Mouse (Mus musculus): ENCODE data around the gene Klhdc4. TPM values are rescaled to one million over a fixed set of nuclear protein-coding genes. Genes with fewer than 3 reads are reported as not detected.

Klhdc4 gene
- 10 to 100 TPM; 33.2 to 38.3 TPM for total RNA-seq (2021)
- long read RNA-seq, experiment 1, transcript Klhdc4-201 (12 exons, 2,078 nt): major isoform, 19 of 32 reads
- long read RNA-seq, experiment 1, partial matches to known transcripts: 3 of 32 reads
- long read RNA-seq, experiment 1, other reads (novel, unspliced or antisense): 9 of 32 reads
- long read RNA-seq, experiment 2, transcript Klhdc4-201 (12 exons, 2,078 nt): major isoform, 9 of 22 reads
- long read RNA-seq, experiment 2, partial matches to known transcripts: 3 of 22 reads
- long read RNA-seq, experiment 2, other reads (novel, unspliced or antisense): 10 of 22 reads

GRCm38 (mm10) chr8:121829048-121829776, at the start of gene Klhdc4:
Gene Klhdc4 (minus strand): TSS chr8:121829569.
- DNase-seq (ENCODE audit: extremely low spot score in 1 of 2, low spot score in 2 of 2): peak; percentile 89 to 92
- Histone ChIP-seq H3K4me3 (peak within 1 kb of the TSS; percentile 99), H3K27ac (peak within 1 kb of the TSS; percentile 94)
- intact Hi-C loops (cut with DNase I): no loop called here
- TF ChIP-seq CTCF (IDR thresholded peaks at IDR 0.05): no peak

DNA sequence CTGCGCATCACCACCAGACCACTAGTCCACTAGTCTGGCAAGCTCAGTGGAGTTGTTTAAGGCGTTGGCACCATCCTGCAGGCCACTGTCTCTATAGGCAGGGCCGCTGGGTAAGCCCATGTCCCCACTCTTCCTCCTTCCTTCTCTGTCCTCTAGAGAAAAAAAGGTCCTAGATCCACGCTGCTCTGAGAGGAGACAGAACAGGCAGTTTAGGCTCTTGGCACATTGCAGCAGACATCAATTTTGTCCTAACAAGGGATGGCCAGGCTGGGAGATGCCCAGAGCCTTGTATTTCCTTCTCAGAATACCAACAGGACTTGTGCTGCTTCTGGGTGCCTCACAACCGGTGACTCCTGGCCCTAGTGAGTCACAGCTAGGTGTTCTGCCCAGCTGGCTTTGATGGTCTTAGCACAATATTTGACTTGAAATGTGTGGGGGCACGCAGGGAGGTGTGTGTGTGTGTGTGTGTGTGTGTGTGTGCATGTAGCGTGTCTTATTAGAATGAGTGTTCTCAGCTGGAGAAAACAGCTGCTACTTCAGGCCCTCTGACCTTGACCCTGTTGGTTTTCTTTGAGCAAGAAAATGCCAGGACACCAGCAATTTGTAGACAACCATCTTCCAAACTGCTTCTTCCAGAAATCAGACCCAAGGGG, 48.6 kb upstream of the Klhdc4 start:
- no peak for DNase-seq (ENCODE audit: extremely low spot score in 1 of 2, low spot score in 2 of 2)
- intact Hi-C loops (cut with DNase I): no loop called here
- no peak overlapping the region for H3K4me3 ChIP-seq
- TF ChIP-seq CTCF (IDR thresholded peaks at IDR 0.05): no peak
- H3K27ac ChIP-seq: no peak overlapping the region

- no peak overlapping the region for H3K4me3 ChIP-seq
- no peak overlapping the region for H3K27ac ChIP-seq
- intact Hi-C loops (cut with DNase I): no loop called here
- DNase-seq (ENCODE audit: extremely low spot score in 1 of 2, low spot score in 2 of 2): no peak
- TF ChIP-seq CTCF (IDR thresholded peaks at IDR 0.05): no peak
Measured at GRCm38 (mm10) chr8:121877212-121877611, 47.8 kb upstream of the Klhdc4 start.

DNA sequence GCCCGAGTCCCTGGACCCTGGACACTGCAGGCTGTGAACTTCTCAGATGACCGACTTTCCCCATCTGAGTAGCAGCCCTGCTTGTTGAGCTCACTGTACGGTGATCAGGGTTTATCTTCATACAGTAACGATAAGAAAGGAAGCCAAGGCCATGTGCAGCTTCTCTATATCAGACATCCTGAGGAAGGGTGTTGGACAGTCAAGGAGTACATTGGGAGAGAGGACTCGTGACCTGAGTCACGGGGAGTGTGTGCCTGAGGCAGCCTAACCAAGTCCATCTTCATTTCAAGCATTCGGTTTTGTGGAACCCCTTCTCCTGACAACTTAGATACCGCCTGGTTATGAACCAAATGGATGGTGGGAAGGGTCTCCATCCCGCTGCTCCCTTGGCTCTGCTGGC, 46.1 kb upstream of the Klhdc4 start:
- Histone ChIP-seq H3K27ac (peak overlapping the region; percentile 54; the same call in 1 of the 2 replicates), H3K4me3 (no peak overlapping the region)
- no peak for TF ChIP-seq CTCF (IDR thresholded peaks at IDR 0.05)
- intact Hi-C loops (cut with DNase I): no loop called here
- DNase-seq (ENCODE audit: extremely low spot score in 1 of 2, low spot score in 2 of 2): no peak

GRCm38 (mm10) chr8:121875045-121875444, 45.7 kb upstream of the Klhdc4 start:
- no peak for TF ChIP-seq CTCF (IDR thresholded peaks at IDR 0.05)
- intact Hi-C loops (cut with DNase I): no loop called here
- no peak overlapping the region for H3K4me3 ChIP-seq
- DNase-seq (ENCODE audit: extremely low spot score in 1 of 2, low spot score in 2 of 2): no peak
- peak overlapping the region; percentile 67; the same call in 1 of the 2 replicates for H3K27ac ChIP-seq

- Histone ChIP-seq H3K4me3 (no peak overlapping the region), H3K27ac (no peak overlapping the region)
- peak; percentile 56 for TF ChIP-seq CTCF (IDR thresholded peaks at IDR 0.05)
- intact Hi-C loops (cut with DNase I): loop anchor here (1.0 kb wide), 1 partner anchor 33 kb away; the partner anchor contains the start of gene Slc7a5
- no peak for DNase-seq (ENCODE audit: extremely low spot score in 1 of 2, low spot score in 2 of 2)
Measured at GRCm38 (mm10) chr8:121874031-121874430, 44.7 kb upstream of the Klhdc4 start.

DNA sequence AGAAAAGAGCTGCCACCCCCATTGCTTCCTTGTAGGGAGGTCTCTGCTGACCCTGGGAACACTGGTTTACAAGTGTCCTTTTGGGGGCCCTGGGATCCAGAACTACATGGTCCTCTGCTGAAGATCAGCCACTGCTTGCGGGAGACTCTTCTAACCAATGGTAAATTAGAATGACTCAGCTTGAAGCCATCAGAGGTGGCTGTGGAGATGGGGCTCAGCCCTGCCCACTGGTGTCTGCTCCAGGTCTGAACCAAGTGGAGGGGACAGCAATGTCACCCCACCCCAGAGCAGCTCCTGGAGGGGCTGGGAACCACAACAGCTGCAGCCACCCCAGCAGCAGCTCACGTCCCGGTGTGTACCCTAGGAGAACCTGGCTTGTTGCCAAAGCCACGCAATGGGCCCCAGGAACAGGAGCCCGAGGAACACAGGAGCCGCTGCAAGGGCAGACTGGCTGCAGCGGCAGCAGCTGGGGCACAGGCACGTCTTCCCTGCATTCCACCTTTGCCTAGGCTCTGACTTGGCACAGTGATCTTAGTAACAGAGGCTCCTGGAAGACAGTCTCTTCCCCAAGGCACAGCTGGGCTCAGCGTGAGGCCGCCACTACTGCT, 42.6 kb upstream of the Klhdc4 start:
- Histone ChIP-seq H3K4me3 (no peak overlapping the region), H3K27ac (no peak overlapping the region)
- DNase-seq (ENCODE audit: extremely low spot score in 1 of 2, low spot score in 2 of 2): no peak
- no peak for TF ChIP-seq CTCF (IDR thresholded peaks at IDR 0.05)
- intact Hi-C loops (cut with DNase I): no loop called here

DNA sequence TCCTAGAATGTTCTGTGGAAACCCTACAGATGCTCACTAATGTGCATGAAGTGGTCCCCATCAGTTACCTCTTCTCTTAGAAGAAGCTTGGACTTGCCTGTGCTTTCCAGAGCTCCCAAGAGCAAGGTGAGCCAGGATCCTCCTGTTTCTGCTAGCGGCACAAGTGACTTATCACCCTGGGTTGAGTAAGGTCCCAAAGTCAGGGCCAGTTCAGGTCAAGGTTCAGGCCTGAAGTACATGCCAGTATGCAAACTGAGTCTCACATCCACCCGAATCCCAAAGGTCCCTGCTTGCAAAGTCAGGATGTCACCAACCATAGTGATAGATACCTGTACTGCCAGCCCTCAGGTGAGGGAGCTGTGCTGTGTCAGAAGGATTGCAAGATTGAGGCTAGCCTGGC, 40.8 kb upstream of the Klhdc4 start:
- H3K27ac ChIP-seq: no peak overlapping the region
- intact Hi-C loops (cut with DNase I): no loop called here
- TF ChIP-seq CTCF (IDR thresholded peaks at IDR 0.05): no peak
- no peak for DNase-seq (ENCODE audit: extremely low spot score in 1 of 2, low spot score in 2 of 2)
- no peak overlapping the region for H3K4me3 ChIP-seq

GRCm38 (mm10) chr8:121868896-121869295, 39.5 kb upstream of the Klhdc4 start:
- no peak for DNase-seq (ENCODE audit: extremely low spot score in 1 of 2, low spot score in 2 of 2)
- no peak overlapping the region for H3K27ac ChIP-seq
- no peak overlapping the region for H3K4me3 ChIP-seq
- TF ChIP-seq CTCF (IDR thresholded peaks at IDR 0.05): no peak
- intact Hi-C loops (cut with DNase I): no loop called here

DNA sequence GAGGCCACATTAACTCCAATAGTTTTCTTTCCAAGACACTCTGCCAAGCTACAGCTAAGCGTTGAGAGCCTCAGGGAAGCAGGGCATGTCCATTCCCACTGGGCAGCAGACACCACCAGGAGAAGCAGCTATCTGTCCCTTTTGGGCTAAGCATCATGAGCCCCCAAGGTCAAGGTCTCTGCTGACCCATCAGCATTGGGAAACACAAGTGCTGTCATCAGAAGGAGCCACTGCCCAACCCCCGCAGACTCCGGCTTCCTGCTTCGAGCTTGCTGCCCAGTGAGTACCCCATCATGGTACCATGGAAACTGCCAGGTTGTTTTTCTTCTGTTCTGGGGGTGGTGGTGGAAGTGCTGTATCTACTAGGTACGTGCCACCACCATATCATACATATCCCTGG, 38.8 kb upstream of the Klhdc4 start:
- DNase-seq (ENCODE audit: extremely low spot score in 1 of 2, low spot score in 2 of 2): no peak
- TF ChIP-seq CTCF (IDR thresholded peaks at IDR 0.05): no peak
- intact Hi-C loops (cut with DNase I): no loop called here
- Histone ChIP-seq H3K27ac (no peak overlapping the region), H3K4me3 (no peak overlapping the region)

DNA sequence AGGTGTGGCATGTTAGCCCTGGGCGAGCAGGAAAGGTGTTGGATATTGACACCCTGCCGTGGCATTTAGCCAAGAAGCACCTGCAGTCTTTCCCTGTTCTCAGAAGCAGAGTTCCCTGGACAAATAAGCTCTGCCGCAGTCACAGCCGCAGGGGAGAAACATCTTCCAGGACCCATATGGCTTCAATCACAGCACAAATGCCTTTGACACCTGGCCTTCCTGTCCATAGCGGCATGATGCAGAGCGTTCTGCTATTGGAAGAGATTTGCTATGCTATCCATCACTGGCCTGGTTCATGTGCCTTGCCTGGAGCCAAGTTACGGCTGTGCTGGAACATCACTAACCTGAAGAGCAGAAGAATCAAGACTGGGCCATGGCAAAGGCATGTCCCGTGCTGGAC, 36.0 kb upstream of the Klhdc4 start:
- intact Hi-C loops (cut with DNase I): no loop called here
- H3K27ac ChIP-seq: no peak overlapping the region
- H3K4me3 ChIP-seq: no peak overlapping the region
- no peak for DNase-seq (ENCODE audit: extremely low spot score in 1 of 2, low spot score in 2 of 2)
- no peak for TF ChIP-seq CTCF (IDR thresholded peaks at IDR 0.05)
